Mouse (Mus musculus) forebrain, postnatal 0 days (tissue): ENCODE data around the gene Cd69. TPM values are rescaled to one million over a fixed set of nuclear protein-coding genes. Genes with fewer than 3 reads are reported as not detected.
A peak's percentile ranks its signal among the peaks of the same experiment; 100 is the strongest.

Source experiments
- ATAC-seq: fragments of 200-750 bp; cut with Nextera tagmentation; 2 replicates; pipeline ENCODE4 v1.8.0; 2017; ENCODE audit warnings: mild to moderate bottlenecking, moderate library complexity
- DNase-seq: peaks from one replicate; pipeline ENCODE4 v3.0.0-alpha.2; 2015
- H3K27ac ChIP-seq: fragments of 300-500 bp; sonication (generic); 2 replicates; pipeline ENCODE4 v1.5.1; 2014; ENCODE audit warnings: low read depth, mild to moderate bottlenecking, antibody characterized with exemption, low read length, moderate library complexity, mixed read lengths
- H3K27me3 ChIP-seq: fragments of 300-500 bp; sonication (generic); 2 replicates; pipeline ENCODE4 v1.6.1; 2014; ENCODE audit warnings: mild to moderate bottlenecking, low read length, mixed read lengths; ENCODE audit not compliant: insufficient read depth
- H3K36me3 ChIP-seq: fragments of 300-500 bp; sonication (generic); 2 replicates; pipeline ENCODE4 v1.6.1; 2014; ENCODE audit warnings: mild to moderate bottlenecking, moderate library complexity; ENCODE audit not compliant: insufficient read depth
- H3K4me1 ChIP-seq: fragments of 300-500 bp; sonication (generic); 2 replicates; pipeline ENCODE4 v1.6.1; 2014; ENCODE audit warnings: antibody characterized with exemption; ENCODE audit not compliant: insufficient read depth
- H3K4me2 ChIP-seq: fragments of 300-500 bp; sonication (generic); 2 replicates; pipeline ENCODE4 v1.6.1; 2014; ENCODE audit warnings: low read depth, mild to moderate bottlenecking, moderate library complexity
- H3K4me3 ChIP-seq: fragments of 300-500 bp; sonication (generic); 2 replicates; pipeline ENCODE4 v1.5.1; 2014; ENCODE audit warnings: low read depth, low read length, mixed read lengths
- H3K9ac ChIP-seq: fragments of 300-500 bp; sonication (generic); 2 replicates; pipeline ENCODE4 v1.6.1; 2014; ENCODE audit warnings: mild to moderate bottlenecking
- H3K9me3 ChIP-seq: fragments of 300-500 bp; sonication (generic); 2 replicates; pipeline ENCODE4 v1.6.1; 2016; ENCODE audit warnings: low read length
- CTCF ChIP-seq: sonication (generic); IDR thresholded peaks from 2 replicates; pipeline ENCODE4 v1.5.1; 2016; ENCODE audit warnings: antibody characterized with exemption, control low read depth, low read depth
- WGBS: fragments of 180-500 bp; shearing (Covaris S2); extraction: QIAGEN DNeasy Blood & Tissue Kit; methylation state at CpG from one replicate; pipeline ENCODE4 v1.1.7; 2014; 5-methylcytosine and 5-hydroxymethylcytosine counted together
- polyA plus RNA-seq: library from polyadenylated mRNA; unstranded; fragments of >200 nt; fragmentation: Nextera tagmentation; extraction: Ambion mirVana; gene quantifications from 2 replicates; pipeline ENCODE4 v1.2.1, GENCODE M21; 2015
- total RNA-seq: library from RNA; depleted of rRNA; stranded (reverse); fragments of >200 nt; gene quantifications from 2 replicates; pipeline ENCODE4 v1.2.3, GENCODE M21; 2014

The Cd69 gene
- total and polyA plus RNA-seq, 2 experiments from 2014 or later, result 0.13 TPM; not detected in 1

DNA sequence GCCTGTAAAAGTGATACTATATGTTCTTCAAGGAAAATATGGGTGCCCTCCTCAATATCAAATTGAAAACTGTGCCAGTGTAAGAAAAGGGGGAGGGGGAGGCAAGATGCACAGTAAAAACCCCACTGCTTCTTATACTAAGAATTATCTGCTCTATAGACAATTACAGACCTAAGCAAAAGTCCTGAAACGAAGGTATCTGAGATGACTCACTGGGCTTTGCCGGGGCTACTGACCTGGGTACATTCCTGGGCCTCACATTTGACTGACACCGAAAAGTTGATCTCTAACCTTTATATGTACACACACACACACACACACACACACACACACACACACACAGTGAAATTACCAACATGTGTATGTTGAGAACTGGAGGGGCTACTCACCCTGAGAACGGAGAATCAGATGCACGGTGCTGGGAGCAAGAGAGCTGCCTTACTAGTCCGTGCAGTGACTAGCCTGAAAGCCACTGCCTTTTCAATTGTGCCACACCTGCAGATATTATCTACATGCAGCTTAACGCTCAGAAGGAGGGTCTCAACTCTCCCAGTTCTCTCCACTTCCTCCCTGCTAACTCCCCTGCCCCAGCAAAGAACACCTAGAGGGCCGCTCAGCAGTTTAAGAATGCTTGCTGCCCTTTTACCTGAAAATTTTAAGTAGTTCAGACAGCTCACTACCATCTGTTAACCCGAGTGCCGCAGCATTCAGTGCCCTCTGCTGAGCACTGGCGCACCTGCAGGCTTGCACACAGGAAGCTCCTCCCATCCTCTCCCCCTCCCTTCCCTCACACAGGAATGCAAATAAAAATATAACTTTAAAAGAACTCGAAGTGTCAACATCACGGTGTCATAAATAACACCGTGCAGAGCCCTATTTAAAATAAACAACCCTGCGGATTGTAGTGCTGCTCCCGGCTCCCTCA lies 37.6 kb downstream of the Cd69 start:
- no peaks in the 10 kb centered on the region for H3K27me3 ChIP-seq
- 19% methylated on average over 16 of the region's 16 CpGs for WGBS
- H3K4me1 ChIP-seq, result no peaks in the 10 kb centered on the region; the same call in 1 of the 2 replicates
- ATAC-seq, result peak; percentile 98
- H3K9ac ChIP-seq, result no peak overlapping the region
- peak; percentile 78 for TF ChIP-seq CTCF
- no peaks in the 10 kb centered on the region for H3K36me3 ChIP-seq
- peak; percentile 78 for DNase-seq
- H3K4me2 ChIP-seq, result peak overlapping the region; percentile 59
- H3K4me3 ChIP-seq, result peak overlapping the region; percentile 43
- H3K27ac ChIP-seq, result no peak overlapping the region
- H3K9me3 ChIP-seq, result no peaks in the 10 kb centered on the region

DNA sequence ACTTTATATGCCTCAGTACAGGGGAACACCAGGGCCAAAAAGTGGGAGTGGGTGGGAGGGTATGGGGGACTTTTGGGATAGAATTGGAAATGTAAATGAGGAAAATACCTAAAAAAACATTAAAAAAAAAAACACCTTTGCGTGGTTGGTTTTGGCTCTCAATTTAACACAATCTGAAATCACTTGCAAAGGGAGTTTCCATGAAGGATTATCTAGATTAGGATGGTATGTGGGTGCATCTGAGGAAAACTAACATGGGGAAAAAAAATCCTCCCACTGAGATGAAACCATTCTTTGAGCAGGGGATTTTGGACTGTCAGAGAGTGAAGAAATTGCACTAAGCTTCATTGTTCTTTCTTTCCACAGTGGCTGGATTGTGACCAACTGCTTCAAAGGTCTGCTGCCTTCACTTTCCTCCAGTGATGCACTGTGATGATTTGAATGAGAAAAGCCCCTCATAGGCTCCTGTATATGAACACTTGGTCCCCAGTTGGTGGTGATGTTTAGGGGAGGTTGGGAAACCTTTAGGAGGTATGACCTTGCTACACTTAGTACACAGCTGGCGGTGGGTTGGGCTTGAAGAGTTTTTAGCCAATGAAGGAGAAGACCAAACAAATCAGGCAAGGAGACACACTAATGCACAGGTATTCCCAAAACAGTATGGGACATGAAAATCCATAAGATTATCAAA lies 38.4 kb downstream of the Cd69 start:
- Histone ChIP-seq H3K9me3 (no peaks in the 10 kb centered on the region), H3K27me3 (no peaks in the 10 kb centered on the region), H3K36me3 (no peaks in the 10 kb centered on the region), H3K4me2 (no peak overlapping the region), H3K9ac (no peak overlapping the region), H3K4me3 (no peak overlapping the region), H3K27ac (no peak overlapping the region), H3K4me1 (no peaks in the 10 kb centered on the region; the same call in 1 of the 2 replicates)
- ATAC-seq (no peak), DNase-seq (no peak)
- 91% methylated on average over 2 of the region's 2 CpGs for WGBS
- TF ChIP-seq CTCF, result no peak

DNA sequence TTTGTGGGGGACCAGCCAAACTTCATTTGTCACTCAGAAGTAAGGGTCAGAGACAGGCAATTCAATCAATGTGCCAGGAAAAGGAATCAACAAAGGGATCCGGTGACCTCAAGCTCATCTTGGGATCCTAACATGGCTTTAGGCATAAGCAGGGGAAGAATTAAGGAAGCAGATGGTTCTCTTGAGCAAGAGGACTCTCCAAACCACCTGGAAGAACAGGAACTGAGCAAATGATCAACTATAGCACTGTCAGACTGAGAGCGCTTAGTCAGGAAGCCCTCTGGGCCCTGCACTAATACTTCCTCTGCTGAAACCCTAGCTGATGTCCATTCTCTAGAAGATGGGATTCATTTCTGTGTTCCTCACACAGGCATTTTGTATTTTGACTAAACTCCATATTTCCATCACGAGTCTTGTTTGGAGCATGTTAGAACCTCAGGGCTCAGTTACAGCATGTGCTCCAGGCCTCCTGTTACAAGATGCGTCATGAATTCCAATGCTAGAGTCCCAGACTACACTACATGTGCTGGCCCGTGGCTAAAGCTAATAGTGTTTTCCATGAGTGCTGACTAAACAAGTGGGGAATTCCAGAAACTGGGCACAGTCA lies 39.3 kb downstream of the Cd69 start:
- H3K27ac ChIP-seq, result no peak overlapping the region
- ATAC-seq, result no peak
- WGBS, result 90% methylated on average over 5 of the region's 5 CpGs
- H3K4me1 ChIP-seq, result no peaks in the 10 kb centered on the region; the same call in 1 of the 2 replicates
- no peak overlapping the region for H3K9ac ChIP-seq
- H3K9me3 ChIP-seq, result no peaks in the 10 kb centered on the region
- no peak overlapping the region for H3K4me3 ChIP-seq
- H3K4me2 ChIP-seq, result no peak overlapping the region
- no peaks in the 10 kb centered on the region for H3K27me3 ChIP-seq
- TF ChIP-seq CTCF, result no peak
- no peak for DNase-seq
- no peaks in the 10 kb centered on the region for H3K36me3 ChIP-seq

DNA sequence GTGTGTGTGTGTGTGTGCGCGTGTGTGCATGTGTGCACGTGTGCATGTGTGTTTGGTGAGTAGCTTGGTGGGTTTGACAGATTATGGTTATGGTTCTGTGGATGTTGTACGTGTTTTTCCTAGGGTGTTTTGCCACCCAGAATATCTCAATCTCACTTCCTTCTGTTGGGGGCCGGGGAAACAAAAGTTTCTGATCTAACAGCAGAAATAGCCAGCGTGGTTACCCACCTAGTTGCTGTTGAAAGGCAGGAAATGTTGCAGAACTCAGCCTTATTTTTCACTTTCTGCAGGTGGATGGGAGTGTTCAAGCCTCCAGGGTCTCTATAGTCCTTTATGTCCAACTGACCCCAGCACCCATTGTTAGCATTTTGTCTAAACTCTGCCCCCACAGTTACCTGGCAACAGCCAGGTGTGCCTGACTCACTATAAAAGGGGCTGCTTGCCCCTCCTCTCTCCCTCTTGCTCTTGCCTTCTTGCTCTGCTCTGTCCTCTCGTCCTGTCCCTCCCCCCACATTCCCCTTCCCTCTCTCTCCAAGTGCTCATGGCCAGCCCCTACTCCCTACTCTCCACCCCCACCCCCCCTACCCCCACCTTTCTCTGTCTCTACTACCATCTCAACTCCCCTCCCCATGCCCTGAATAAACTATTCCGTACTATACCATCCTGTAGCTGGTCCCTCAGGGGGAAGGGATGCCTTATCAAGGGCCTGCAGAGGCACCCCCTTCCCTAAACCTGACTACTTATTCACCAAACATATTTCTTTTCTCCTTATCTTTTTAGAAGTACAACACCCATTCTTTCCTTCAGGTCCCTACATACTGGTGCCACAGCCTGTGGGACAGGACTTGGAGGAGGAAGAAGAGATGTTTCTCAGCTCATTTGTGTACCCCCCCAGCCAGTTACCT lies 40.5 kb downstream of the Cd69 start:
- H3K9ac ChIP-seq, result no peak overlapping the region
- H3K9me3 ChIP-seq, result no peaks in the 10 kb centered on the region
- H3K4me1 ChIP-seq, result peaks cover 4% of the 10 kb centered on the region; the same call in 1 of the 2 replicates
- no peaks in the 10 kb centered on the region for H3K36me3 ChIP-seq
- DNase-seq (no peak), ATAC-seq (no peak)
- WGBS, result 82% methylated on average over 8 of the region's 8 CpGs
- H3K27me3 ChIP-seq, result no peaks in the 10 kb centered on the region
- no peak for TF ChIP-seq CTCF
- H3K4me3 ChIP-seq, result no peak overlapping the region
- no peak overlapping the region for H3K27ac ChIP-seq
- no peak overlapping the region for H3K4me2 ChIP-seq

DNA sequence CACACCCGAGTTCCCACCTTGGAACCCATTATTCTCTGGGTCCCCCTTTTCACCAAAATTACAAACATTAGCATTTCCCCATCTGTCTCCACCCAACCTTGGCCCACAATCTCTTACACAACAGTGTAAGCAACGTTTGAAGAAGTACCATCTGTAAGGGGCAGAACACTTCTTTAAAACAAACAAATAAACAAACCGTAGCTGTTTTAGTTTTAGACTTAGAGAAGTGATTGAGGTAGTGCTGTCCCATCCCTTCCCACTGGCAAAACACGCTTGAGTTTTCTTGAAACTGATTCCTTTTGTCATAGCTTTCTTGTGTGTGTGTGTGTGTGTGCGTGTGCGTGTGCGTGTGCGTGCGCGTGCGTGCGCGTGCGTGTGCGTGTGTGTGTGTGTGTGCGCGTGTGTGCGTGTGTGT lies 41.3 kb downstream of the Cd69 start:
- H3K9ac ChIP-seq, result no peak overlapping the region
- H3K4me2 ChIP-seq, result no peak overlapping the region
- no peak overlapping the region for H3K27ac ChIP-seq
- ATAC-seq (no peak), DNase-seq (no peak)
- WGBS, result 90% methylated on average over 18 of the region's 18 CpGs
- H3K36me3 ChIP-seq, result no peaks in the 10 kb centered on the region
- H3K4me3 ChIP-seq, result no peak overlapping the region
- H3K4me1 ChIP-seq, result peaks cover 4% of the 10 kb centered on the region; the same call in 1 of the 2 replicates
- no peak for TF ChIP-seq CTCF
- no peaks in the 10 kb centered on the region for H3K9me3 ChIP-seq
- no peaks in the 10 kb centered on the region for H3K27me3 ChIP-seq

DNA sequence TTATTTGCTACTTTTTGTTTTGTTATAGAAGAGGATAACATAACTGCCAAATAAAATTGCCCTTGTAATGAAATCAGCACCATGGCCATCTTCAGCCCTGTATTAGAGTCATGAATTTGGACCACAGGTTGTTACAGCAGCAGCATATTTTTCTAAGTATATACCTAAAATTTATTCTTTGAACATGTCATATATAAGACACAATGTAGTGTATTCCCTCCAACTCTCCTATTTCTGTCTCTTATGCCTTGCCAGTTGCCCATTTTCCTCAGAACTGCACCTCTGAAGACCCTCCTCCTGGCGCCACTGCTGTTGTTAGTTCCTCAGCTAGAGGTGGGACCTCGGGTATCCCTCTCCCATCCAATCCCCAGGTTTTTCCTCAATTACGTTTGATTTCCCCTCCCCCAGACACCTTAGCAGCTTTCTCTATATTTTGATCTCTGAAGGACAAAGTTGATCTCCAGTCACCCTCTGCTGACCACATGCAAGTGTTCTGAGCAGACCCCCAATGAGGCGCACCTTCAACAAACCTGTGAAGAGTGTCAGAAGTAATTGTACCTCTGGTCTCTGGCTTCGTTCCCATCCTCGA lies 41.8 kb downstream of the Cd69 start:
- Histone ChIP-seq H3K36me3 (no peaks in the 10 kb centered on the region), H3K4me1 (peaks cover 4% of the 10 kb centered on the region; the same call in 1 of the 2 replicates), H3K4me2 (no peak overlapping the region), H3K4me3 (no peak overlapping the region), H3K9ac (no peak overlapping the region), H3K27me3 (no peaks in the 10 kb centered on the region), H3K27ac (no peak overlapping the region), H3K9me3 (no peaks in the 10 kb centered on the region)
- no peak for TF ChIP-seq CTCF
- 87% methylated on average over 6 of the region's 6 CpGs for WGBS
- no peak for DNase-seq
- ATAC-seq, result no peak
